Mouse (Mus musculus) heart, postnatal 0 days (tissue): ENCODE data around the gene Hpgds.

Experiments used
- CTCF ChIP-seq: IDR thresholded peaks from 2 replicates; pipeline ENCODE4 v1.5.1; 2016; ENCODE audit warnings: antibody characterized with exemption, control low read depth, low read depth
- EP300 ChIP-seq: IDR thresholded peaks from 2 replicates; pipeline ENCODE4 v1.6.1; 2016; ENCODE audit warnings: antibody characterized with exemption, low read depth

- no peak for TF ChIP-seq CTCF
- TF ChIP-seq EP300: no peak
These were observed 20.3 kb upstream of the Hpgds start for GRCm38 (mm10) chr6:65164977-65165376.
